Mouse (Mus musculus) kidney, adult 18-20 months (tissue): ENCODE data around the gene Gm7861.
"Not testable (repeated sequence)": the region's sequence is repeated elsewhere in the genome, so short reads cannot be mapped to it uniquely, and the experiment has no call there.

ENCODE experiments used
- DNase-seq: peaks from one replicate; pipeline ENCODE4 v3.0.0; 2021

The Gm7861 gene

DNA sequence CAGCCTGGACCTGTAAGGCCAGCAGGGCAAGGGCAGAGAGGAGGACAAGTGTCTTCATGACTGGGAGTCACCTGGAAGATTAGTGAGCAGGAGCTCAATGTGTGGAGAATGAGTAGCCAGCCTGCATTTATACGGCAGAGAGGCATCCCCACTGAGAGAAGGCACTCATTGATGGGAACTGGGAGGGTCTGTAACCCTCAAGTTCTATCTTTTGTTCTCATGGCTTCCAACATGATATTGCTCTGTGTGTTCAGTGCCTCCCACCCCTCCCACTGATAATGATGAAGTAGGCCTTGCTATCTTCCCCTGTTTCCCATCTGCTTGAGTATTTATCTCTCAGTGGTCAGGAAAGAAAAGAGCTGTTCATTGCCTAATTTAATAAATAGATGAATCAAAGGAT, at the start of gene Gm7861:
TSS of gene Gm7861 (minus strand) at position 101 of the 400 bp plus-strand sequence.
- DNase-seq: not testable (repeated sequence)

DNA sequence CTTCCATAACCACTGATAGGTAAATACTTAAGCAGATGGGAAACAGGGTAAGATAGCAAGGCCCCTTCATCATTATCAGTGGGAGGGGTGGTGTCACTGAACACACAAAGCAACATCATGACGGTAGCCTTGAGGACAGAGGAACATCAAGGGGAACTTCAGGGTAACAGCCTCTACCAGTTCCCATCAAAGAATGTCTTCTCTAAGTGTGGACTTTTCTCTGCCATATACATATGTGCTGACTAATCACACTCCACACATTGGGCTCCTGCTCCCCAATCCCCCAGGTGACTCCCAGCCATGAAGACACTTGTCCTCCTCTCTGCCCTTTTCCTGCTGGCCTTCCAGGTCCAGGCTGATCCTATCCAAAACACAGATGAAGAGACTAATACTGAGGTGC, 23.6 kb upstream of the Gm7861 start, which contains the start of gene Defa26:
TSS of gene Defa26 (plus strand) at position 301 of the 400 bp plus-strand sequence.
- DNase-seq: not testable (repeated sequence)

DNA sequence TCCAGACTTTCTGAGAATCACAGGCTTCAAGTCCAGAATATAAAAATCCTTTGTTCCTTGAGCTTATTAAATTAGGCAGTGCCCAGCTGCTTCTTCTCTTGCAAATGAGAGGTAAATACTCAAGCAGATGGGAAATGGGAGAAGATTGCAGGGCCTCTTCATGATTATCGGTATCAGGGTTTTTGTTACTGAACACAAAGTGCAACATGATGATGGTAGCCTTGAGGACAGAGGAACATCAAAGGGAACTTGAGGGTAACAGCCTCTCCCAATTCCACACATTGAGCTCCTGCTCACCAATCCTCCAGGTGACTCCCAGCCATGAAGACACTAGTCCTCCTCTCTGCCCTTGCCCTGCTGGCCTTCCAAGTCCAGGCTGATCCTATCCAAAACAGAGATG, 11.6 kb downstream of the Gm7861 start, which contains the start of gene Defa28:
TSS of gene Defa28 (plus strand) at position 301 of the 400 bp plus-strand sequence.
- DNase-seq: not testable (repeated sequence)

DNA sequence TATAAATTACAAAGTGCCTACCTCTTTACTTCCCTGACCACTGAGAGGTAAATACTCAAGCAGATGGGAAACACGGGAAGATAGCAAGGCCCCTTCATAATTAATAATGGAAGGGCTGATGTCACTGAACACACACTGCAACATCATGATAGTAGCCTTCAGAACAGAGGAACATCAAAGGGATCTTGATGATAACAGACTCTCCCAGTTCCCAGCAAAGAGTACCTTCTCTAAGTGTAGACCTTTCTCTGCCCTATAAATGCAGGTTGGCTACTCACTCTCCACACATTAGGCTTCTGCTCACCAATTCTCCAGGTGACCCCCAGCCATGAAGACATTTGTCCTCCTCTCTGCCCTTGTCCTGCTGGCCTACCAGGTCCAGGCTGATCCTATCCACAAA, 29.2 kb downstream of the Gm7861 start, which contains the start of gene Defa37:
TSS of gene Defa37 (plus strand) at position 301 of the 400 bp plus-strand sequence.
- DNase-seq: not testable (repeated sequence)
